Mouse (Mus musculus) mature B cell (primary cell): Measurements from ENCODE around the gene Banp.

Experiments used
- in situ Hi-C: fragments of 300-500 bp; cut with MboI; formaldehyde crosslinking; loops from 2 replicates; pipeline ENCODE4 v1.14.3; 2019

Gene Banp

DNA sequence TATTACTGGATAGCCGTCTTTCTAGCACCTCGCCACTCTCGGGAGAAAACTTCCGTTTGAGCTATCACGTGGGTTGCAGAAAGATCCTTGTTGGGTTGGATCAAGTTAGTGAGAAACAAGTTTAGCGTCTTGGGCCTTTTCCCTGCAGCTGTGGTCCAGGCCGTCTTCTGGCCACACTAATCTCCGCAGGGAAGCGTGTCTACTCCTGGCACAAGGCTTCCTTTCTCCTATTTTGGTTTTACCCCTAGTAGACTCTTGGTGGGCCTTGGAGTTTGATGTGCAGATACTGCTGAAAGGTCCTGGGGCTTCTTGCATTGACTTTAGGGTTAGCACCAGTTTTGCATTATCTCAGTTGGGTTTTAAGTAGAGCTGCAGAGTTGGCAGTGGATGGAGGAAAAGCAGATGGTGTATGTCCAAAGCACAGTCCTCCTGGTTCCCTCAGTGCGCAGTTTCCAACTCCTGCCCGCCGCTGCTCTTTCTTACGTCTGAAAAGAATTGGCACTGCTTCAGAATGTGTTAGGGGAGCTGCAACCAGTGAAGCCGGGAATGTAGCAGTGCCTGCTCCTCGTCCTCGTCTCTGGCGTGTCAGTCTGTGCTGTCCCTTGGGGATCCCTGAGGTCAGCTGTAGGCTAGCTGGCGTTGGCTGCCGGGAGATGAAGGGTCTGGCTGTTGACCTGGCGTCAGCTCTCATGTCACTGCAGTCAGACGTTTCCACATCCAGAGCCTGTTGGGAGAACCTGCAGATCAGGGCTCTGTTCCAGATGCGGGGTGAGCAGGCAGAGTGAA is 68.7 kb downstream of the Banp start:
- in situ Hi-C loops, result no loop called here

DNA sequence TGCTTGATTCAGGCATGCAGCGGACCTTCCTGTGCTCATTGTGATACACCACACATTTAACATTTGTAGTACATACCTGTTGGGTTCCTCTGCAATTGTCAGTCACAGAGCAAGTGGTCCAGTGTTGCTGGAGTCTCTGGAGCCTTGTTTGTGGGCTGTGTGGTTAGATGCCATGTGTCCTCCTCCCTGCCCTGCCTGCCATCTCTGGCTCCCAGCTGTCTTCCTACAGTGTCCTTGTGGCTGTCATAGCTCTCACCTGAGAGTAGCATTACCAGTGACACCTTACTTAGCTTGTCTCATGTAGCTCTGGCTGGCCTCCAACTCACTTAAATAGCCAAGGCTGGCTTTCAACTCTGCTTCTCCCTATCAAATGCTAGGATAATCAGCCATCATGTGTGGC is 69.6 kb downstream of the Banp start:
- in situ Hi-C loops, result no loop called here

DNA sequence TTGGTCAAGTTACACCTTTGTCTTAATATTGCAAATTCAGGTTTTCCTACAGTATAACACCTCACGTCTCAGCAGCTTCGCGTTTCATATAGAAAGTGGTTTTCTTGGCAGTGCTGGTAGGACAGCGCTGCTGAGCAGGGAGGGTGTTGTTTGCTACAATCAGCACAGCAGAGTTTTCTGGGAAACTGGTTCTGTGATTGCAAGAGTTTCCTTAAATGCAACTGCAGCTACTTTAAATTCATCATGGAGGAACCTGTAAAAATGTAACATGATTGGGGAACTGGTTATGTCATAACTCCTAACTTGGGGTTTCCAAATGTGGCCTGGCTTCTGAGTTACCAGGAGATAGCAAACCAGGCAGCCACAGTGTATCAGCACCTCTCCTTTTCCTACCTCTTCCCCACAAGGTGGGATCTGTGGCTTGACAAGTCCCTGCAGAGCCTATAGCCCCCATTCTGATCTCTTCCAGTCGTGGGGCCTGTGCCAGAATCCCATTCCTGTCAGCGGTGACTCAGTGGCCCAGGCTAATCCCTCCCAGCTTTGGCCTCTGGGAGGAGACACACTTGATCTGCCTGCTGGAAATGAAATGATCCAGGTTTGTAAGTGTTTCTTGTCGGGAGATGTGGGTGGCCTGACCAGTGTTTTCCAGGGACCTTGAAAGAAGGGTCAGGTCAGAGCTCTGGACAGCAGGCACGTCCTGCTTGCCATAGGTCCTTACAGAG is 70.7 kb downstream of the Banp start:
- in situ Hi-C loops, result no loop called here

DNA sequence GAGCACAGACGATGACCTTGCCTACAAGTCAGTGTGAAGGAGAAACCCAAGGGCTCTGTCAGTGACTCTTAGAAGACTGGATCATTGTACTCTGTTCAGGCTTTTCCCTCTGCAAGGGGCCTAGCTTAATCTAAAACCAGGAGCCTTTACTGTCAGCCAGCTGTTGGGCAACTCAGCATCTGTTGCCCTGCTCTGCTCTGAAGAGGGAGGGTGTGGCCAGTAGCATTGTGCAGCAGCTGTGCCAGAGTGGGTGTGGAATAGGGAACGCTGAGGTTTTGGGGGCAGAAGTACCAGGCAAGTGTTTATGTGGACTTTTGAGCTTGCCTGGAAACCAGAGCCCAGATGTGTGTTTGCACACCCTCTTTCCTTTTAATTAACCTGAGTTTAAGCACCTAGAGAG is 72.2 kb downstream of the Banp start:
- in situ Hi-C loops, result no loop called here

DNA sequence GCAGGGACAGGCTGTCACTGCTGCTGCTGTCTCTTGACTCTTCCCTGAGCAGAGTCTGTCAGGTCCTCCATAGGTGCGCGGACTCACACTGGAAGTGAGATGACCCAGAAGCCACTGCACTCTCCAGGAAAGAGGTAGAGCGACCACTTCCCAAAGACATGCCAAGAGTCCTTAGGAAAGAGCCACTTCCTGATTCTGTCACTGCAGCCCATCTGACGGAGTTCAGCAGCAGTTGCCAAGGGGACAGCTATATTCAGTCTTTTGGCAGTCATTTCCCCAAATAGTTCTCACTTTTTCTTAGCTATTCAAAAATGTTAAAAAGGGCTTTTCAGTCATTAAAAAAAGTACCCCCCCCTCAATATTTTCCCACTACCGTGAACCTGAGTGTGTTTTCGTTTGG is 72.7 kb downstream of the Banp start:
- in situ Hi-C loops, result no loop called here

DNA sequence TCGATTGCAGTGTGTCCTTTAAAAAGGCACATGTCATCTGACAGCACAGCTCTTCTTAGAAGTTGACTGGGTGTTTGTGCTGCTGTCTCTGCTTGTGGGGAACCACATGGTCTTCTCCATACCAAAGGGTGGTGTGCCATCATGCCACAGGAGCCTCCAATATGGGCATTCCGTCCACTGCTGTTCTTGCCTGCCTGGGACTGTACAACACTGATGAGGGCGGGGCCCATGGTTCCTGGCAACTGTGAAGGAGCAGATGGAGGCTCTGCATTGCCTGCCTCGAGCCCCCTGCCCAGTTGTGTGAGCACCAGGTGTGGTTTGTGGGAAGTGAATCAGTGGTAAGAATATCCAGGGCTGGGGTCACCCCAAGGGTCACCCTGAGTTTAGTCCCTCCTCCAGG is 73.2 kb downstream of the Banp start:
- in situ Hi-C loops, result no loop called here

DNA sequence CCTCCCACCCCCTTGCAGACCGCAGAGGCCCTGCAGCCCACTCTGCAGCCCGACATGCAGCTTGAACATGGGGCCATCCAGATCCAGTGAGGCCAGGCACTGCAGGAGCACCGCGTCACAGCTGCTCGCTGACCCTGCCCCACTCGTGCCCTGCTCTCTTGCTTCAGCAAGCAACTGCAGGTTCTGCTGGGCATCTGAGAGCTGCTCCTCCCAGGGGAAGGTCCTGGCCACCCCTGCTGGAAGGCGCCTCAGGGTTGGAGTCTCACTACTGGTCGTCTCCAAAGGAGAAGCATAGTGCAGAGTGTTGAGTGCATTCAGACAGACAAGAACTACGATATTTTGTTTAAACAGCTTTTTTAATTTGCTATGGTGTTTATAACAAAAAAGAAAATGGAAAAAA is 76.0 kb downstream of the Banp start:
- in situ Hi-C loops, result no loop called here

DNA sequence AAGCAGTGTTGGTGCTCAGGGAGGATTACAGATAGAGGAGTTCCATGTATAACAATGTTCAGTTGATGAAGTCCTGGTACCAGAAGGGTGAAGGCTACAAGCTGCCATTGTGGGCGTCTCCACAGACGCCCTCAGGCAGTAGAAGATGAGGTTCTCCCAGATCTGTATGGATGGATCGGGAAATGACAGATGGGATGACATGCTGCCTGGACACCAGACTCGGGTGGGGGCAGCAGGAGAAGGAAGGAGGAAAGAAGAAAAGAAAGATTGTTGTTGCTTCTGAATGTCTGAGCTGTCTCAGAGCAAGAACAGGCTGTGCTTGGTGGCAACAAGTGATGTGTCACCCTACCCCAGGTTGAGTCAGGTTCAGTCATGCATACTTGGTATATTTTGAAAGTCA is 78.6 kb downstream of the Banp start:
- in situ Hi-C loops, result no loop called here

DNA sequence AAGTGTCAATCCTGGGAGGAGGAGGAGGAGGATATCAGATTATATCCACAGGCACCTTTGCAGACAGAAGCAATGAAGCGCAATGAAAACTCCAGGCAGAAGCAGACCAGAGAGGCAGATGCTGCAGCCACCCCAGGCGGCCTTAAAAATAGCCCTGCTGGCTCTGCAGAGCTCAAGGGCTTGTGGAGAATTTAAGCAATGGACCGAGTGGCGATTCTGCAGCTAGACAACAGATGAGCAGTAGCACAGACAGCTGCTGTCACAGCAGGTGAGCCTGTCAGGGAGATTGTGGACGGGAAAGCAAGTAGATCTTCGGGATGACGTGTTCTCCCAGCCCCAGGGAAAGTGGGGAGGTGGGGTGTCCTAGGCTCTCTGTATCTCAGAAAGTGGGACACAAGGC is 81.4 kb downstream of the Banp start:
- in situ Hi-C loops, result no loop called here

DNA sequence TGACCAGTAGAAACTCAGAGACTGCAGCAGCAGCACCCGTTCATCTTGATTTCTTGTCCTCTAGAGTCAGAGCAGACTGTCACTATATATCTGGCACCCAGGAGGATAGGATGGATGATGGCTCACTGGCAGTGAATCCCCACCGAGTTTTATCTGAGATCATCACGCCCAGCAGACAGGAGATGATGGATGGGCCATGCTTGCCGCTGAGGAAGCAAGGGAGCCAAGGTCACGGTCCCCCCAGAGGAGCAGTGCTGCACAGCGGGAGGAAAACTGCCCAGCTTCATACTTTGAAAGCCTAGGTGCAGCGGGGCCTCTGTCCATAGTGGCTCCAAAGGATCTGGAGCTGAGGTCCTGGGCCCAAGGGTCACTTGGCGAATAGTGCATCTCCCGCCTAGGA is 83.2 kb downstream of the Banp start:
- in situ Hi-C loops, result no loop called here

DNA sequence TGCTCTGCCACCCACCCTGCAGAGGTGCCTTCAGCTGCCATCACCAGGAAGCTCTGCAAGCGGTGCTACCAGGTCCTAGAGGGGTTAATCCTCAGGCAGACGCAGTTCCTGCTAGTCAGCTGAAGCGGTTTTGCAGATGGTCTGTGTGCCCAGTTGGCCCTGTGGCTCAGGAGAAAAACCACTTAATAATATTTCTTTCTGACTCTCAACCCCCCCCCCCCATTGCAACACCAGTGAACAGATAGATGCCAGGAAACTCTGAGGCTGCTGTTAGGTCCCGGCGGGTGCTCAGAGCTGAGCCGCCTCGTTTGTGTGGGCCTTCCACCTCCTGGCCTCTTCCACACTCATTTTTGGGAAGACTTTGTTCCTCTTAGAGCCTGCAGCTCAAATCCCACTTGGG is 86.0 kb downstream of the Banp start:
- in situ Hi-C loops, result no loop called here

DNA sequence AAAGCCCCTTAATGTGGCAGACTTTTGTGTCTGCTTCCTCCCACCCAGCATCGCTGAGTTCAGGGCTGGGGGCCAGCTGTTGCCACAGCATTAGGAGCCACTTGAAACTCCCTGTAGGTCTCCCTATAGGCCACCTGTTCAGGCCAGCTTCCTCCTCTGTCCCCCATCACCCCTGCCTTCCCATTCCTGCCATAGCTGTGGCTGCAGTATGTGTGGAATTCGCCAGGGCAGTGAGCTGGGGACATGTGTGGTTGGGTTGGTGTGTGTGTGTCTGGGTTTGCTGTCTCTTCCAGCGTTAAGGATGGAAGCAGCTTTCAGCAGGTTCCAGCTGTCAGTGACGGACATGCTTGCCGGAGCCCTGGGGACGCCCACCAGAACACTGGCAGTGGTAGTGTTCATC is 86.8 kb downstream of the Banp start:
- in situ Hi-C loops, result no loop called here

DNA sequence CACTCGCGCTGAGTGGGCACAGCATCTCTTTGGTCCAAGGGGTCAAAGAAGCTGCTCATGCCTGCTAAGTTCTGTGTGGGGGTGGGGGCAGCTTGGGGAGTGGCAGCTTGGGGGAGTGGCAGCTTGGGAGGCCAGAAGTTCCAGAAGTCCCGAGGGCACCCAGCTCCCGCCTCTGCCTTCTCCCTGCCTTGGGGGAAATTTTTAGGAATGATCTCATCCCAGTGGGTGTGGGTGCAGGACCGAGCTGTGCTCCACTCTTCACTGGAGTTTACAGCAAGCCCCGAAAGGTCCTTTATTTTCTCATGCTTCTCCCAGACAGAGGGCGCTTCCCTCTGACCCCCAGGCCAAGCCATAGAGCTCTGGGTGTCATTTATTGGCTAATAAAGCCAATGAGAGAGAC is 87.7 kb downstream of the Banp start:
- in situ Hi-C loops, result no loop called here

DNA sequence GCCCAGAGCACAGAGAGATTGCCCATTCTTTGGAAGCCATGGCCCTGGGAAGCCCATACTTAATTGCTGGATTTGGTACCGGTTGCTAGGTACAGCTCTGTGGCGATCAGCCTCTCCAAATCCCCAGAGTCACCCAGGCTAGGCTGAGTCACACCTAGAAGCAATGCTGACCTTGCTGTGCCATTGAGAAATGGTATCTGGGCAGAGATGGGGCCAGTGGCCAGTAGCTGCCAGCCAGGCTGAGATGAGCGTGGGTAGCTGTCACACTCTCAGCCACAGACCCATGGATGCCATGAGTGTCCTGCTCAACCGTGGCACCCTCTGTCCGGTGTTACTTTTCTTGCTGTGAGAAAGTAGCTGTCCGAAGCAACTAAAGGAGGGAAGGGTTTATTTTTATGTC is 88.5 kb downstream of the Banp start:
- in situ Hi-C loops, result no loop called here

DNA sequence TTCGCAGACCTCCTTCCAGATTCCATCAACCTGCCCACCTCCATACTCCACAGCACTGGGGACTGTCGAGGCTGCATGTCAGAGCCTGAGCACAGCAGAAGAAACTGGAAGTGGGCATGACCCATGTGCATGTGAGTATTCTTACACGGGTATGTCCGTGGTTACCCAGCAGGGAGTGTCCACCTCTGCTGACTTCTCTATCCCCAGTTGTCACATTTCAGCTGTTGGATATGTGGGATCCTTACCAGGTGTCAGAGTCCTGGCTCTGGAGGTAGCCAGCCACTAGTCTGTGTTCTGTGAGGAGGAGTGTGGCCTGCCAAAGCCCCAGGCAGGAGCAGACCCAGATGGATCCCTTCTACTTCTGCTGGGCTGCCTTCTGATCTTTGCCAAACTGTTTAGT is 89.9 kb downstream of the Banp start:
- in situ Hi-C loops, result no loop called here

DNA sequence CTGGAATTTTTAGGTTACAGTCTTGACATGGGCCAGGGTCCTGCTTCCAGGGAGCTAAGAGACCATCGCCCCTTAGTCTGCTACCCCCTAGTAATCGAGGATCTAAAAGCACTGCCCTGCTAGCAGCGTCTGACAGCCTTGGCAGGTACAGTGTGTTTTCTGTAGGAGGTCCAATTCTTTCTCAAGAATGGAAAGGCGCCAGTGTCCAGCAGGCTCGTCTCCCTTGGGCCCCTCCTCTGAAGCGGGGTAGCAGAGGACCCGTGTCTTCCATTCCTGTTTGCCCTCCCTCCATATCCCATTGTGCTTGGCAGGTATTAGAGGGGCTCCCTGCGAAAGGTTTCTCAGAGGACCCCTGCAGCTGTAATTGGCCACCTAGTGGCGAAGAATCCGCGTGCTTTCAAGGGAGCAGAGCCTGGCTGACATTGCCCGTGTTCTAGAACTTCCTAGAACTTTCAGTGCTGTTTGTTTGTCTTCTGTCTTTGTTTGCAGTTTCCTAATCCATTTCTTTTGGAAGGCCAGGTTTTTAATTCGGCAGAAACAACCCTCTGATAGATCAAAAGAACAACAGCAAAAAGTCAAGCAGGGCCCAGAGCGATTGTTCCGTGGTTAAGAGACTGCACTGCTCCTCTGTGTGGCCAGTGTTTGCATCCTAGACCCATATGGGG is 97.8 kb downstream of the Banp start:
- in situ Hi-C loops, result no loop called here

DNA sequence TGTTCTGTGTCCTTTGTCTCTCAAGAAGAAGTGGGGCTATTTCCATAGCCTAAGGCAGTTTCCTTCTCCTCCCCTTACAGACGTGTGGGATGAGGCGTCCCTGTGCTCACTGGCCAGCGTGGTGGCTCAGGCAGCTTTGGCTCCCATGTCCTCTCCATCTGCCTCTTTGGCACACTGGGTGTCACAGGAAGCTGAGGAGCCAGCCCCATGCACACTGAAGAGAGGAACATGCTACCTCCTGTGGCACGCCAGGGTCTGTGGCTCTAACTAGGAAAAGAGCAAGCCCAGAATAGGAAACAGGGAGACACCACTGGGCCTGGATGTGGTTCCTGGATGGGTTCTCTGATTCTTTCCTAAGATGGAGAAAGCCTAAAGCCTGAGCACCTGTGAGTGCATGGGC is 99.7 kb downstream of the Banp start:
- in situ Hi-C loops, result no loop called here

DNA sequence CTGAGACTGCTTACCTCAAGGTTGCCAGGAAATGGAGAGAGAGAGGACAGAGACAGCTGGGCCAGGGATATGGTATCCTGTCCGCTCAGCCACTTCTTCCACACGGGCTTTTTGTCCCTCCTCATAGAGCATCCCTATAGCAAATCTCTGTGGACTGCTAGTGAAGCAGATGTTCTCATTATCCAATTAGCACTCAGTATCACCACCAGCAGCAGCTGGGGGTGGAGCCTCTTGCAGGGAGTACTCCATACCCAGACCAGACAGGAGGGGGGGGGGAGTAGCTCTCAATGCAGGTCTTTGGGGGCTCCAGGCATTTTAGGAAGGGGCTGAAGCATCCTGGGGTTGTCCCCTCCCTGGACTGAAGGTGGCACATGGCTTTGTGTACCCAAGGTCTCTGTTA is 100.4 kb downstream of the Banp start:
- in situ Hi-C loops, result no loop called here

DNA sequence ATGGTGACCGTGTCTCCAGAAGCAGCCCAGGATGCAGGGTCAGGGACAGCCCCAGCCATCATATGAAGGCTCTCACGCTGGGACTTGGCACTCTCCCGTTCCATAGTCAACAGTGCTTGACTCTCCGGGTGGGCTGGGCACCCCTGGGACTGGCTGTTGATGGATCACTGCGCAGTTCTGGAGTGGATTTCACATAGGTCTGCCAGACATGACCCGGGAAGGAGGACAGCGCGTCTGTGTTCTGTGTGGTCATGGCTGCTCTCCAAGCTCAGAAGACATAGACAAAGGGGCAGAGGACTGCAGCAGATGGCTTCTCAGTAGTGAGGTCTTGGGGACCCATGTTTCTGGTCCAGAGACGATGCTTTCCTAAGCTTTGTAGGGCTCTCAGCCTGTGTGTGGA is 101.1 kb downstream of the Banp start:
- in situ Hi-C loops, result no loop called here

DNA sequence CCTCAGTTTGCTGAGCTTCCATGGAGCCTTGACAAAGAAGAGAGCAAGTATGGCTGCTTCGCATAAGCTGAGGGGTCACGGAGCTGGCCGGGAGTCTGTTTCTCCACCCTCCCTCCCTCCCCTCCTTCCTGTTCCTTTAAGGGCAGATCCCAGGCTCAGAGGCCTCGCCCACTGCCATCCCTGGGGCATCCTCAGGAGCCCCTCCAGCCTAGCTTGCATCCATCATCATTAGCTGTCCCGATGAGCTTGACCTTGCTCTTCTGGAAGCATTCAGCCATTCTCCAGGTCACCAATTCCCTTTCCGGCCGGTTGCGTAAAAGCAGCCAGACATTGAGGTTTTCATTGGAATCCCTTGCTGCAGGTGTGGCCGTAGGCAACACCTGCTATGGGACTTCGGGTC is 105.8 kb downstream of the Banp start:
- in situ Hi-C loops, result no loop called here

DNA sequence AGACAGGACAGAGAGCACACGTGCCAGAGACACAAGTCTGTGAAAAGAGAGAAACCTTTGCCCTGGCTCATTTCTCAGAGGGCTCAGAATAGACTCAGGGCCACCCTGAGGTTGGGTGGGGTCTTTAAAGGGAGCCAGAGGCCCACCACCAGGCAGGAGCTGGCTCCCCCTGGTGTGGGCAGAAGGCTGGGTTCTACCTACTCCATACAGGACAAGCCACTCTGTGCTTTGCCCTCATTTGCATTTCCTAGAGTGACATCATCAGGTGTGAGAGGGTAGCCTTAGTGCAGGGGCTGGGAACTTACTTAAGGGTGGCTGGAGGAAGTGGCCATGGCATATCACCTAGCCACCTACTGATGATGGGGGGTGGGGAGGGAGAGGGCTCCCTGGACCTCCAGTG is 106.6 kb downstream of the Banp start:
- in situ Hi-C loops, result no loop called here

DNA sequence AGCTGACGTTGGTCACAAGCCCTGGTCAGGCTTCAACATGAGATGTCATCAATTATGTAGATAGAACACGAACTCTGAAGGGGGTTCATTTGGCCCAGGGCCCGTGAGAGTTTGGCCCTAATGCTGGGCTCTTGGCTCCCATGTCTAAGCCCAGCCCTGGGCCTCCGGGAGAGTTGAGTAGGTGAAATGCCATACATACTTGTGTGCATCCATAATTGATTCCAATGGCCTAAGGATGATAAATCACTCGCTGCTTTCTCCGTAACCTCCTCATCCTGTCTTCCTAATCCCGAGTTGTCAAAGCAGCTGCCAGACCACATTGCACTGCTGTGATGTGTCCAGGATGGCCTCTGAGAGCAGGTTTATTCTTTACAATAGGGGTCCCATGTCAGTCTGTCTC is 107.3 kb downstream of the Banp start:
- in situ Hi-C loops, result no loop called here

DNA sequence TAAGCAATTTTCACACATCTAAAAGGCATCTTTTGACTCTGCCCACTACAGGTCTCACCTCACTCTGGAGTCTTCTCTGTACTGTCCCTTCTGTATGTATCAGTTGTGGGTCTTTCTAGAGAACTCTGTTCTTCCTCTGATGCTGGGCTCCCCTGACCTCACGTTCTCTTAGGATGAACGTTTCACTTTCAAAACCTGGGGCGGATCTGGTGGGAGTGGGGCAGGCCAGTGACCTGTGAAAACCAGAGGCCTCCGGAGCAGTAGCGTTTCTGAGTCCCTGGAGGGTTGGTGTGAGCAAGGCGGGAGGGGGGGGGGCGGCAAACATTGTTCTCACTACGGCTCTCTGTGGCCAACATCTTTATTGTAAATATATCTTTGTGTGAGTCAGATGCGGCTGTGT is 109.0 kb downstream of the Banp start:
- in situ Hi-C loops, result no loop called here
